Mouse (Mus musculus): ENCODE data around the gene Hs2st1.

DNA sequence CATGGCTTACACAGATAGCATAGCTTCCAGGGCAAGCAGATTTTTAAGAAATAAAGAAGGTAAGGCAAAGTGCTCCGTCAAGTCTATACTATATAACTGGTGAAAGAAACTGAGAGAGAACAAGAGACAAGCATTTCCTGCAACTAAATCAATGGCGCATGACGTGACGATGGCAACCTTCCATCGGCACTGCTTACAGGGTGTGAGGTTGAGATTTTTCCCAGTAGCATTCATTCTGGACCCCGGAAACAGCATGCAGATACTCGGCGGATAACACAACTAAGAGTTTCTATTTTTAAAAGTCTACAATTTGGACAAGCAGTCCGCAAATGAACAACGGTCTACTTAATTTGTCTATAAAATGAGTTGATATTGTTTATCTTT, 55.9 kb downstream of the Hs2st1 start:
- TF ChIP-seq GATA1 (IDR thresholded peaks at IDR 0.05; ENCODE audit: low read length) (no peak), TAL1 (IDR thresholded peaks at IDR 0.05; ENCODE audit: low read length) (no peak)

All from erythroblast, embryonic 14.5 days (primary cell).